Mouse (Mus musculus) G1E (cell line): ENCODE results near the gene Arhgap27.

Experiments
- CTCF ChIP-seq: IDR thresholded peaks from 2 replicates; pipeline ENCODE4 v1.5.1; 2012; ENCODE audit warnings: low read depth, low read length, inconsistent platforms, mixed read lengths
- GATA1 ChIP-seq: IDR thresholded peaks from 2 replicates; pipeline ENCODE4 v1.6.1; 2012; ENCODE audit warnings: borderline replicate concordance, low read length, inconsistent platforms, mixed read lengths
- GATA2 ChIP-seq: IDR thresholded peaks from 2 replicates; pipeline ENCODE4 v1.6.1; 2012; ENCODE audit warnings: low read depth, low read length, inconsistent platforms, borderline replicate concordance
- TAL1 ChIP-seq: conservative IDR thresholded peaks from 2 replicates; pipeline ENCODE4 v1.6.1; 2012; ENCODE audit warnings: low read depth, low read length, inconsistent platforms, mixed read lengths

GRCm38 (mm10) chr11:103396682-103397081, 33.2 kb upstream of the Arhgap27 start:
- TF ChIP-seq CTCF (no peak), GATA2 (no peak), TAL1 (no peak), GATA1 (no peak)
